Mouse (Mus musculus): ENCODE data around the gene Gm3336.

GRCm38 (mm10) chr8:70729808-70730475, 11.6 kb downstream of the Gm3336 start:
- TF ChIP-seq CTCF (IDR thresholded peaks at IDR 0.05; ENCODE audit: borderline replicate concordance, insufficient read depth, low read length) (no peak), POLR2A (IDR thresholded peaks at IDR 0.05; ENCODE audit: low read depth, low read length) (no peak)
